Mouse (Mus musculus) lung, adult 2 months (tissue): ENCODE measurements around the gene Tmcc2.

Experiments used
- CTCF ChIP-seq: fragments of 200-500 bp; IDR thresholded peaks from 2 replicates; pipeline ENCODE4 v1.5.1; 2011; ENCODE audit warnings: mild to moderate bottlenecking, low read length, control low read depth; ENCODE audit not compliant: insufficient read depth
- POLR2A ChIP-seq: fragments of 200-500 bp; IDR thresholded peaks from 2 replicates; pipeline ENCODE4 v1.6.1; 2011; ENCODE audit warnings: low read depth, mild to moderate bottlenecking, control low read depth, low read length, borderline replicate concordance; ENCODE audit errors: extremely low read depth

DNA sequence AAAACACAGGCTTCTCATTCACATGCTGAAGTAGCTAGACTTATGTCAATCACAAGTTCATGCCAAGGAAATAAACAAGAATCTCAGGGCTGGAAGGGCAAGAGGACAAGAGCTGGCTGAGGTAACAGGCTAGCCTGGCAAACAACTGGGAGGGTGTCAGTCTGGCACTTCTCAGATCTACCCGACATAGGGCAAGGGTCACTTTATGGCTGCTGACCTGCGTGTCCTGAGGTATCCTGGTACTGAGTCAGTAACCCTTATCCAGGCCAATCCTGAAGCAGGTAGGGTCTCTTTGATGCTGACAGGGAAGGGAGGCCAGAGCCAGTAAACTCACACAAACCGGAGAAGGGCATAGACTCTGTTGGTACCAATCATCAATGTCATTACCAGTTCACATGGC is 62.5 kb downstream of the Tmcc2 start:
- TF ChIP-seq POLR2A (no peak), CTCF (no peak)
